Mouse (Mus musculus) gastrocnemius, postnatal 14 days (tissue): ENCODE data around the gene Flrt3. TPM values are rescaled to one million over a fixed set of nuclear protein-coding genes. Genes with fewer than 3 reads are reported as not detected.

Source experiments
- DNase-seq: peaks from one replicate; pipeline ENCODE4 v3.0.0; 2021; ENCODE audit warnings: mixed read lengths
- intact Hi-C: fragments of 180-260 bp; cut with DNase I; formaldehyde crosslinking; loops from one replicate; pipeline ENCODE4 v1.15.1; 2025; ENCODE audit warnings: low total_unique reads
- long read RNA-seq, 2 experiments: library from polyadenylated mRNA; stranded (forward); transcript quantifications; one replicate each; pipeline ENCODE4 v2.0.0; 2021
- total RNA-seq, 2 experiments: library from RNA; stranded (reverse); gene quantifications; 2 replicates each; pipeline ENCODE4 v1.2.3; 2021

Flrt3 gene
- 1 to 10 TPM in 1 of 2 experiments, under 1 TPM in 1; 0.80 to 1.6 TPM for total RNA-seq
- long read RNA-seq, experiment 1, partial matches to known transcripts, result 0 of 1 reads
- long read RNA-seq, experiment 1, other reads (novel, unspliced or antisense), result 1 of 1 reads
- long read RNA-seq, experiment 2, result 0 reads

DNA sequence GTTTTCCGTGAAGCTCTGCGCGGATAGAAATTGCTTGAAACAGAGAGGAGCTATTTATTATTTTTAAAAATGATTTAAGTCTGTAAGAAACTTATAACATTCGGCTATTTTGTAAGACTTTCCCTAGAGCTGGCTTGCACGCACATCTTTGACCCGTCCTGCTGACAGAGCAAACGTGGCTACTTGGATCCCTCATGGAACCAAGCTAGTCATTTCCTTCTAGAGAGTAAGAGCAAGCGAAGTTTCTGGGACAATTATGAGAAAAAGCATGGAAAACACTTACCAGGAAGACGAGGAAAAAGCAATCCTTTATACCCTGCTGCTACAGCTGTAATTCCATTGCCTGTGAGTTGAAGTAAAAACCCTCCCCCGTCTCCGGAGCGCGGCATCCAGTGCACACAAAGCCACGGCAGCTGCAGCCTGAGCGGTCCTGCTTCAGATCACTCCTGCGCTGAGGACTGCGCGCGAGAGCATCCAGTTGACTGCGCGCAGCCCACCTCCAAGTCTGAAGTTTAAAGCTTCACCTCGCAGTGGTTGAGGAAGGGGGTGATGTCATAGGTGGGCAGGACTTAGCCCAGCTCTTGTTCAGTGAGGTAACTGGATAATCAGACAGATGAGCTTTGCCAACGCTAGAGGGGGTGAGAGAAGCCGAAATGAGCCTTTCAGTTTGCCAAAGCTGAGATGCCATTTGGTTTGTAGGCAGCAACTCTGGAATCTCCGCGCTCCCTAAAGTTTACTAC is at the start of gene Flrt3:
Gene Flrt3 (minus strand): TSS at position 507 of the 740 bp plus-strand sequence.
- intact Hi-C loops, result no loop called here

DNA sequence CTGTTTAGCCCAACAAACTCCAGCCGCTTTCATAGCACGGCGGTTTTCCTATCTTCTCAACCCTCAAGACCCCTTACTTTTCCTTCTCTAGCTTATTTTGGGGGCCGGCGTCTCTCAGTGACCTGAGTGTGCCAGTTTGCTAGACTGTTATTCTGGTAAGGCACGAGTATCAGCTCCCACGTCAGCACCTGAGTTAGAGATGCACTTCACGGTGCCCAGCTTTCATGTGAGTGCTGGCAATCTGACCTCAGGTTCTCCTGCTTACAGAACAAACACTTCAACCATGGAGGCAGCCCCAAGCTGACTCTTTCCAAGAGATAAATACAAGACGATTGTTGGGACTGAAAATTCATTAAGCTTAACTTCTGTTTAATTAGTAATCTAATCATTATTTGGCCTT is 46.1 kb upstream of the Flrt3 start:
- intact Hi-C loops, result no loop called here
- no peak for DNase-seq

More for the DNA sequence above, at the start of gene Flrt3:
- DNase-seq, result peak; percentile 72

DNA sequence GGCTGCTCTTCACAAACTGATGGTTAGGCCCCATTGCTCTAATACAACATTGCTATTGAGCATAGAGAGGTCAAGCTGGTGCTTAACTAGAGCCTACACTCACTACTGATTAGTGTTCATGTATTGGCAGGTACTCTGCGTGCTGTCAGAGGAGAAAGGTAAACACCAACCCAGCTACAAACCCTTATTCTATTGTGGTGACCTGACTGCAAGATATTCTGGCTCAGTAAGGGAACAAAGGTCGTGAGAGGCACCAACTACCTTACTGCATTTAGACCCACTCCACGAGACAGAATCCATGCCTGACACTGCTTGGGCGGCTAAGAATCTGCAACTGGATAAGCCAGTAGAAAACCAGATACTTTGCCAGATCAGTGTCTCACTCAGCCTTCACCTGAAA is 44.6 kb upstream of the Flrt3 start:
- no peak for DNase-seq
- intact Hi-C loops, result no loop called here

DNA sequence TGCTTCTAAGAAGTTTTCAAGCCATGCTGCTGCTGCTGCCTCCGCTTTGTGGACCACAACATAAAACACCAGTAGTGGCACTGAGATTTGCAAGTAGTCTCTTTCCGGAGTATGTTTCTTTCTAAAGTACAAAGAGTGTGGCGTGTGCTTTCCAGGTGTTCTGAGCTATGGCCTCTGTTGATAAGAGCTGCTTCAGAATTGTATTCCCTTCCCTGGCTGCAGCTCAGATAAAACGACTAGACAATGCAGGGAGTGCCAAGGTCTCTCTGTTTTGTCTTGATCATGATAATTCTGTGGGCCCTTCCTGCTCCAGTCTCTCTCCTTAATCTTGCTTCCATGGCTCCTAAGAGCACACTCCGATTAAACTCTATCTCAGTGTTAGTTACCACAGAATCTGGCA is 36.3 kb upstream of the Flrt3 start:
- intact Hi-C loops, result no loop called here
- DNase-seq, result no peak

DNA sequence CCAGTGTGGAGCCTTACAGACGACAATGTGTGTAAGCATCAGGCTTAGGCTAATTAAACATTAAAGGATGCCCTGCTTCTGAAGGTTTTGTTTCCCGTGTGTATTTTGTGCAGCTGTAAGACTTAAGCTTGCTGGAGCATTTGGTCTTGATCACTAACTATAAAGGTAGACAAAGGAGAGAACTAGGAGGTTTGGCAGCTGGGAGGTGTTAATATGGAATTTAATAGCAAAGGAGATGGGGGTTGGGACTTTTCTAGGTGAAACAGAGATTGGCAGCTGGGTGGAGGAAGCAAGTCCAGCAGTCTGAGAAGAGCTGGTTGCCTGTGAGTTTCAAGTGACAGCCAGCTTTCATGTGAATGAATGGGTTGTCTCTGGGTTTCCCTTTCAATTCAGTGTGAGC is 34.0 kb upstream of the Flrt3 start:
- intact Hi-C loops, result no loop called here

DNA sequence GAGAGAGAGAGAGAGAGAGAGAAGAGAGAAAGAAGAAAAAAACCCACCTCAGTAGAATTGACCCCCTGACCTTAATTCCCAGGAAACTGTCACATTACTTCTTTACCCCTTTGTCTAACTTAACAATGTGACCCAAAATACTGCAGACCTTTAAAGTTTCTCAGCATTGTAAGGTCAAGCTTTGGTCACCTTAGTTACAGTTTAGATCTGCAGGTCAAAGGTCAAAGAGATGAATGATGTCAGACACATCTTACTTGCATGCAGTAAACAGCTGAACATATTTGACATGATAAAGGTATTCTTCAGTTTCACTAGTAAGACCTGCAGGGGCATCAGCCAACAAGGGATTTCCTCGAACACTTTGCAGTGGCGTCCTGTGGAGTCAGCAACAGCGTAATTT is 32.9 kb upstream of the Flrt3 start:
- intact Hi-C loops, result no loop called here
- no peak for DNase-seq

More for the DNA sequence above, 34.0 kb upstream of the Flrt3 start:
- no peak for DNase-seq

DNA sequence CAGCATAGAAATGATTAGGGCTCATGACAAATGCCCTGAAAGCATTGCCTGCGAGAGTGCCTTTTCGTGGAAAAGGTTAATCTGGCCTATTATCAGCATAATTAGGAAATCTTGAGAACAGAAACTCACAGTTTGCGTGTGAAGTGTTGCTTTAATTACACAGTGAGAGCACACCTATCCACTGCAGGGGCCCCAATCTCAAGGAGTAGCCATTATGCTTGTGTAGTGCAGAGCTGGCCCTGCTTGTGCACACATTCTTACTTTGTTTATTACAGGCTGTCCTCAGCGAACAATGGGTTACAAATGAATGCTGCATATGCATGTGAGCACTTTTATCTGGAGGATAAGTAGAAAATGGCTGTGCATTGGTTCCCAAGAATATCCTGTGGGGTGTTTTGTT is 32.1 kb upstream of the Flrt3 start:
- DNase-seq, result no peak
- intact Hi-C loops, result no loop called here

DNA sequence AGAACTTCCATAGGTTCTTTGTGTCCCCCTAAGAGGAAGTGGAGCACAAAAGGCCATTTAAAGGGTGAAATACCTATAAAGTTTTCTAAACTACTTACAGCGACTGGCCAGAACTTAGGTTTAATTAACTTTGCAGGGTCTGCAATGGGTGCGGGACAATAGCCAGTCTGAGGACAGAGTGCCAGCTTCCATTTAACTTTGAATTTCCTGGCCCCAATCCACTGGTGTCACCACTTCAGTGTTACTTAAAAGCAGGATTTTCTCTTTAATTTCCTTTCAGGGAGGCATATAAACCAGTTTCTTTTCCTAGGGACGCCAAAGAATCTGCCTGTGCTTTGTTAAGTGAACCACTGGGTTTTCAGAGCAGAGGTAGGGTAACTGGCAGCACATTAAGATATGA is 27.3 kb upstream of the Flrt3 start:
- no peak for DNase-seq
- intact Hi-C loops, result no loop called here

DNA sequence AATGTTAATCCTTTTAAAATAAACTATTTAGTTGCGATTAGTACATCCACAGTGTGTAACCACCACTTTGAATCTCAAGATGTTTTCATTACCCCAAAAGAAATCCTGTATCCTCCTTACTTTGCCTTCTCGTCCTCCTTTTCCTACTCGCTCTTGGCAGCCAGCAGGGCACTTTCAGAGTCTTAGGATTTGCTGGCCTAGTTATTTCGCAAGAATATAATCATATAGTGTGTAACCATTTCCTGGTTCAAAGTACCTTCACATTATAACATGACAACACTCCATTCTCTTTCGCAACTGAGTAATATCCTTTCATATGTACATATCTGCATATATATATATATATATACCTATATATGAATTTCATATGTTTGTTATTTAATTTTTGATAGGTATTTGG is 22.6 kb upstream of the Flrt3 start:
- no peak for DNase-seq
- intact Hi-C loops, result no loop called here

DNA sequence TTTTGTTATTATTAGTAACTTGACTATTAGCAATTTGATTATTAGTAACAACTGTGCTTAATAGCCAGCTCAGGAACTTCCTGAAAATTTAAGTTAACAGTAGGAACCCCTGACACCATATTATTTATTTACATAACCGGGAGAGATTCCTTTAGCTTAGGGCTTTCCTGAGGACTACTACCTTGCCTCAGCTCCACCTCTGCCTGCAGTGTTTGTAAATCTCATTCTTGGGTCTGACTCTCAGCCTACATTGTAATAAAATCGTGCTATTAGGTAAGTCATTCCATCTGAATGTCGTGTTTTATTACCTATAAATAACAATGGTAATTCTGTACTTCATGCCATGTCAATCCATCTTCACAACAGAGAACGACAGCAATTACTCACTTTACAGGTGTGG is 21.2 kb upstream of the Flrt3 start:
- DNase-seq, result no peak
- intact Hi-C loops, result no loop called here

DNA sequence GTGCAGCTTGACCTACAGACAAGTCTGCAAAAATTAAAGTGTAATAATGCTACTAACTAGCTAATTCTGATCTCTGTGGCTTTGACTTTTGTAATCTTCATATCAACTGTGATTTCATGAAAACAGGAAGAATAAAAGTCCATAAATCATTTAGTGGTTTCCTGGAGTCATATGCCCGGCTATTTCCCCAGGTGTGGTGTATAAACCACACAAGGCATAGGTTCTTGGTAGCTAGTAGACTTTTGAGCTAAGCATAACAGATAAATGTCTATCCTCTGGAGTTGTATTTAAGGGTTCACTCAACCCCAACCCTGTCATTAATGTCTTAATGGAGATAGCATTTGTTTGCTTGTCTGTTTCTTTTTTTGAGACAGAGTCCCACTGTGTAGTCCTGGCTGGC is 20.1 kb upstream of the Flrt3 start:
- intact Hi-C loops, result no loop called here
- no peak for DNase-seq

DNA sequence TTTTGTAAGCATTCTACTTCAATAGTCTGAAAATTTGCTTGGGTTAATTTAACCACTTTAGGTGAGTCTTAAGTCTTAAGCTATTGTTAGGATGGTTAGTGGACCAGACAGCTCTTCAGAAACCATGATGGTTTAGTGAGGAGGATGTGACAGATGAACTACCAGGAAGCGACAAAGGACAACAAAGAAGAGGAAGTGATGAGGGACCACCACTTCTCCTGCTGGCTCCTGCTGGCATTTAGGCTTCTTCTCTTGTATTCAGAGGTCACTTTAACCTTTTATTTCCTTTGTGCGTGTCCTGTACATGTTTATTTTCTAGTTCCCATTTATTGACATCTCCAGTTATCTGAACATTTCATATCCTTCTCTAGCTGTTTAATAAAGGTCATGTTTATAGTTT is 19.6 kb upstream of the Flrt3 start:
- DNase-seq, result no peak
- intact Hi-C loops, result no loop called here

DNA sequence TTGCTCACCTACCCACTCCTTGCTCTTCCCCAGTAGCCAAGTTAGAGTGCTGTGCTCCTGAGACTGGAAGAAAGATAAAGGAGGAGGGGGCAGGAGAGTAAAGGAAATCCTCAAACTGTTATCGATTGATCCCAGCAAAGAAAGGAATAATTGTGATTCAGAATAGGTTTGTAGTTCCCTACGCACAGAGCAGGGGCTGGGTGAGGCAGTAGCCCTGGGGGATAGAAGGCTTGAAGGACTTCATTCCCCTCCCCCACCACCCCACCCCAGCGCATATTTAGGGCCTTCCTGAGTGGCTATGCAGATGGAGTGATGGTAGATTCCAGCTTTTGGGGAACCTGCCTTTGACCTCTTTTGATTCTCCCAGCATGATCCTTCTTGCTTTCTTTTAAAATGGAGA is 5.5 kb upstream of the Flrt3 start:
- no peak for DNase-seq
- intact Hi-C loops, result no loop called here

DNA sequence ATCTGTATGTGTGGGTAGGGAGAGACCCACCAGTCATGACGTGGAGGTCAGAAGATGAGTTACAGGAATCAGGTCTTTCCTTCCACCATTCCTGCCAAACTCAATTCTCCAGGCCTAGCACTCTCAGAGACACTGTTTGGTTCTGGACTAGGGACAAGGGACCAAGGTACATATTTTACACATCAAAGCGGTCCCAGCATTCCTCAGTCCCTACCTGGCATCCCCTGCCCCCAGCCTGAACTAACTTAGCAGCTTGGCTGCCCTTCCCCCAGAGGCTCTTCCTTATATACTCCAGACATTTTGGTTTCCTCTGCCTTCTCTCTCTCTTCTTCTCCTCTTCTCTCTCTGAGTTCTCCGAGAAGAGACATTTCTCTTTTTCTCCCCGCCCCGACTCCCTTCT is 2.2 kb upstream of the Flrt3 start:
- no peak for DNase-seq
- intact Hi-C loops, result no loop called here

DNA sequence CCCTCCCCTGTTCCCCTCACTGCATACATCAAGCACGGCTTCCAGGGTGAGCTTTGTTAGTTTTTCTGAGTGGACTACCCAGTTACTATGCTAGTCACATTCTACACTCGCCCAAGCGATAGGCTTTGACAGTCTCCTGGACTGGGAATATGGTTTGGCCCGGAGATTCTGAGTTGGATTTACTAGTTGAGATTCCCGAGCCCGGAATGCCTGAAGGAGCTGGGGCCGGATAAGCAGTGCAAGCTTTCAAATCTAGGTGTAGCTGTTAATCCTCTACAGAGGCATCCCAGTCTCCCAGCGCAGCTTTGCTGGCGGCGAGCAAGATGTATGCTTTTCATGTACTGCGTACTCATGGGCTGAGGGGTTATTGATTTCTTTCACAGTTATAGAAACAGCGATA is 812 bp downstream of the Flrt3 start:
- DNase-seq, result no peak

DNA sequence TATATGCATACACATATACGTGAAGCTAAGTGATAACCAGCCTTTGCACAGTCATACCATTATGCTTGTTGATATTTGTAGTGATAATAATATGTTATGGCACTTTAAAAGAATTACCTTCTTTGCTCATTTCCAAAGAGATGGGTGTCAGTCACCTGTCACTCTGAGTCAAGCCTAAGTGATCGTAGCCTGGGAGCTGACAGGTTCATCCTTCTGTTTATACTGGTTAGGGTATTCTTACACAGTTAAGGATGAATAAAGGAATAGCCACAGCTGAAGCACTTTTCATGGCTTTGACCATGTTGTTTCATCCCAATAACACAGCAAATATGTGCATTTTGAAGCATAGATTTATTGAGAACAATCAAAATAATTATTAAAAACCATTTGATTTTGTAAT is 1.5 kb downstream of the Flrt3 start:
- intact Hi-C loops, result no loop called here

More for the DNA sequence above, 812 bp downstream of the Flrt3 start:
- intact Hi-C loops, result no loop called here

DNA sequence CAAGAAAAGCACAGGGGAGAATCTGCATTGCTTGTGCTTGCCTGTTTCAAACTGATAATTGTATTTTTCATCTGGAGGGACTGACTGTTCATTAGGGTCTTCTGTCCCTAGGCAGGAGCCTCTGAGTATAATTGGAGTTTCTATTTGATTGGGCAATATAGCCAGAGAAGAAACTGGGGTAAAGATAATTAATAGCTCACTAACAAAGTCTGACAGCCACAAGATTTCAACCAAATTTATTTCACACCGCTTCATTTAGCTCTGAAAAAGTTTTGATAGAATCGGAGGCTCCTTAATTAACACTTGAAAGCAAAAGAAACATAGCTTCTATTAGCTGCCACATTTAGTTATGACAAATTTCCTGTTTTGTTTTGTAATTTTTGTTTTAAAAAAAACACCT is 2.2 kb downstream of the Flrt3 start:
- DNase-seq, result no peak
- intact Hi-C loops, result no loop called here

More for the DNA sequence above, 1.5 kb downstream of the Flrt3 start:
- no peak for DNase-seq

DNA sequence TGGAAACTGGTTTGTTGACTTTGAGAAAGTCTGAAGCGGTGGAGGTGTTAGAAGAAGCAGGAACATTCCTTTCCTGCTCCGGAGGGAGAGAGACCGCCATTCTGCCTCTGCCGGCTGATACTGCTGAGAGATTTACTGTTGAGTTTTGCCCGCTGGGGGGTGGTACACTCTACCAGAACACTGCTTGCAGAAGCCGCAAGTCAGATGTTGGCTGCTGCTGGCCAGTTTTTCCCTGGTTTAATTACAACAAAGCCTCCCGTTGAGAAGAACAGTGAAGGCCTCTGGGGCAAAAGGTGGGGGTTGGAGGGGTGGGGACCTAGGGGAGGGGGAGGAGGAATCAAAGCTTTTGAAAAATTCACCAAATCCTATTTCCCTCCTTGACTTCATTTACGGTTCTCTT is 3.0 kb downstream of the Flrt3 start:
- intact Hi-C loops, result no loop called here
- peak; percentile 62 for DNase-seq

DNA sequence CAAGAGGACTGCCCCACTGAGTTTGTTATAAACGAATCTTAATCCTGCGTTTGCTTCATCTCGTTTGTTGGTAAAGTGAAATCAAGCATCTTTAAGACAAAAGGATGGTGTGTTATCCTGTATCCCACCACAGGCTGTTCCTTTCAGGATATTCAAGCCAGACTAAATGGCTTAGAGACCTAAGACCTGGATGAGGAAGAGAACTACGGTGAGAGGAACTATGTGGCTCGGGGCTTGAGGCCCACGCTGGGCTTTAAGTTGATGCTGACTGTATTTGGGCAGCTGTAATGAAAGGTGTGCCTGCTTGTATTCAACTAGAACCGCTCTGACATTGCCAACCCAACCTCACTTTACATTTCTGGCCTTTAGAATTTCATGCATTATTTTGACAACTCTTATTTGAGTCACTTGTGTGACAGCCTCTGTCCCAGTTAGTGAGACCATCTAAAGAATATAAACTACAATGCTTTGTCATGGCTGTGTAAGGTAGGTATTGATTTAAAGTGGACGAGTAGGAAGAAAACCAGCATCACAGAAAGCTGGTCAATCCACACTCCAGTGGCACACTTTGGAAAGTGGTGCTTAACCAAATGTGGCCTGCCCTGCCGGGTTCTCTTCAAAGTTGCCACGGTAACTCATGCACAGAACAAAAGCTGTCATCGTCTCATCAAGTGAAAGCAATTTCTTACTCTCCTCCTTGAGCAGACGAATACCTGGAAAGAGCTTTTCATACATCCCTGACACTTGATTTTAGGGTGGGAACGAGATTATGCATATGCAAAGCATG is 3.8 kb downstream of the Flrt3 start:
- intact Hi-C loops, result no loop called here
- no peak for DNase-seq

DNA sequence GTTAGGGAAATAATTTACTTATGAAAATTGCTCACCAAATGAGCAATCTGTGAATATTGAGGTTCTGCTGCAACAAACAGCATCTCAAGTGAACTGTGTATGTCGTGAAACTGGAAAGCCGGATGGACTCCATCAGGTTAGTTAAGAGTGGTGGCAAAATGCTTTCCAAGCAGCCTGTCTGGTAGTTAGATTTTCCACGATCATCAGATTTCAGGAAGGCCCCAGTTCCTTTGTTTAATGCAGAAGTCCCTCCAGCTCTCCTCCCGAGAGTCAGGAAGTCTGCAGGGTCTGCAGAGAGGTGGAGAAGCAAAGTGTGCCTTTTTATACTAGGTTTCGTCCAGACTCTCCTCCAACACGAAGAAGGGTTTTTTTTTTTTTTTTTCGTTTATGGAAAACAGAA is 4.4 kb downstream of the Flrt3 start:
- DNase-seq, result no peak
- intact Hi-C loops, result no loop called here

DNA sequence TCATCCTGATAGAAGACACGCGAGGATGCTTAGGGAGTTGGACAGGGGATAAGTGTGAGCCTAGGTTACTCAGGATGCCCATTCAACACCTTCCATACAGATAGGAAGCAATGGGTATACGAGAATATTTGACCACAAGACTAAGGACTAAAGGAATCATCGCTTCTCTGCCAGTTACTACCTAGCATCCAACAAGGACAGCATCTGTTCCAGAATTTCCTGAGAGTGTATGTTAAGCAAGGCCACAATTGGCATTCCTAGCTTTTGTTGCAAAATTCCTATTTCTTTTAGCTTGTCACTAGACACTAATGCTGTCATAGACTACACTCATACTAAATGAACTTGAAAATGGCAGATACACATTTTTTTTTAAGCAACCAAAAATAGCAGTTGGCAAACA is 6.9 kb downstream of the Flrt3 start:
- intact Hi-C loops, result no loop called here
- no peak for DNase-seq
